Mouse (Mus musculus): Measurements from ENCODE around the gene Focad. TPM values are rescaled to one million over a fixed set of nuclear protein-coding genes. Genes with fewer than 3 reads are reported as not detected.

Gene Focad
- polyA plus RNA-seq, 1 experiment, result 4.7 TPM

DNA sequence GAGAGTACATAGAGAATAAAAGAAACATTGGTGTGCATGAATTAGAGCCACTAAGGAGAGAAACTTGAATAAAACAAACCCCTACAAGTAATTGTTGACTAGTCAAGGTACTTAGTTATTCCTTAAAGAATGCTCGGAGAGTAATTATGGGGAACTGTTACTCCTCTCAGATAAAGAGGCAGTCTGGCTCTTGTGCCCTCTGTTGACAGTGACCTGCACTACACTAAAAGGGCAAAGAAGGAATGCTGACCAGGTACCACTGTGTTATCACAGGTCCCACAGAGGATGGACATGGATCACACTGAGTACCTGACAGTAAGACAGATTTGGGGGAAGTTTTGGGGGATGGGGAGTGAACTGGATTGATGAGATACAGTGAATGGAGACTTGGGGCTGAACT lies 95.1 kb downstream of the Focad start:
- H3K4me1 ChIP-seq (ENCODE audit: control insufficient read depth, insufficient read depth, insufficient read length), result no peaks in the 10 kb centered on the region
- no peak overlapping the region for H3K27ac ChIP-seq (ENCODE audit: insufficient read depth, low read length)
- no peak for DNase-seq (ENCODE audit: low read depth in 1 of 2, low spot score in 2 of 2)
- no peaks in the 10 kb centered on the region for H3K36me3 ChIP-seq (ENCODE audit: control insufficient read depth, insufficient read depth, low read length)
- H3K27me3 ChIP-seq (ENCODE audit: control insufficient read depth, insufficient read depth, low read length), result no peaks in the 10 kb centered on the region
- H3K4me3 ChIP-seq (ENCODE audit: extremely low read depth, insufficient read depth, insufficient read length), result no peak overlapping the region
- 78% methylated on average over 1 of the region's 1 CpGs for WGBS
- TF ChIP-seq CTCF (IDR thresholded peaks at IDR 0.05; ENCODE audit: extremely low read depth, insufficient read depth, insufficient read length, insufficient replicate concordance) (no peak), POLR2A (IDR thresholded peaks at IDR 0.05; ENCODE audit: low read depth, low read length) (no peak)

DNA sequence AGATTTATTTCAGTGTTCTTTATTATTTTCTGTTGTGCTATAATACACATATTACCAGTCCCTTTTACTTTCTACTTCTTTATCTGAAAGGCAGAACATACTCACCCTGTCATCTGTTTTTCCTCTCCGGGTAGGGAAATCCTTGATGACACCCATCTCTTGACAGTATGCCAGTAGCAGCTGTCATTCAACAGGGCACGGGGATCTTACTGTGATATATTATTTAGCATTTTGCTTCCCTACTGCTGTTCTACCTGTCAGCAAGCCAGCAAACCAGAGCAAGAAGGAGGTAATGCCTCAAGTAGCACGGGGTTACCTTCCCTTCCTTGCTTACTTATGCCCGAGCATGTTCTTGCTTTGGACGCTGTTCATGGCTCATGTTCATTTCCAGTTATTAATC lies 99.8 kb downstream of the Focad start:
- WGBS, result 89% methylated on average over 5 of the region's 5 CpGs
- TF ChIP-seq POLR2A (IDR thresholded peaks at IDR 0.05; ENCODE audit: low read depth, low read length) (no peak), CTCF (IDR thresholded peaks at IDR 0.05; ENCODE audit: extremely low read depth, insufficient read depth, insufficient read length, insufficient replicate concordance) (no peak)

DNA sequence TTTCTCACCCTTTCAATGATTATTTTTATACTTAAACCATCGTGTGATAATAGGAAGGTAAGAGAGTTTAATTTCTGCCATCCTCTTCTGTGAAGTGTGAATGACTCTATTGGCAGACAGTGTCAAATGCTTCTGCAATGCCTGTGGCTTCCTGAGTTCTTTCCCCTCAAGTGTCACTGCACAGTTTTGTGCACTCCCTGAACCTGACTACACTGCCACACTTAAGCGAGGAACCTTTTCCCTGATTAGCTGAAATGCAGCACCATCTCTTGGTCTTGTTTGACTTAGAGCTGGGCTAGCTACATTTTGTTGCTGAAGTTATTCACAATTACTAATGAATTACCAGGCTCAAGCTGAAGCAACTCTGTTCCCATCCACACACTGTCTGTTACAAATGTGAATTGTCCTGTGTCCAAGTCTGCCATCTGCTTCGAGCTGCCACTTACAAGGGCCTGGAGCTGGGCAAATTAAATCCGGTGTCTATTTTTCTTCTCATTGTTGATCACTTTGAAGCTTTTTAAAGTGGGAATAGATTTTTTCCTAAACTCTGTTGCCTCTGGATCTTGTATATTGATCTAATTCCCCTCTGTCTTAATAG lies 101.6 kb downstream of the Focad start:
- TF ChIP-seq POLR2A (IDR thresholded peaks at IDR 0.05; ENCODE audit: low read depth, low read length) (no peak), CTCF (IDR thresholded peaks at IDR 0.05; ENCODE audit: extremely low read depth, insufficient read depth, insufficient read length, insufficient replicate concordance) (no peak)
- no peaks in the 10 kb centered on the region for H3K4me1 ChIP-seq (ENCODE audit: control insufficient read depth, insufficient read depth, insufficient read length)
- no peak overlapping the region for H3K4me3 ChIP-seq (ENCODE audit: extremely low read depth, insufficient read depth, insufficient read length)
- H3K27ac ChIP-seq (ENCODE audit: insufficient read depth, low read length), result no peak overlapping the region
- H3K36me3 ChIP-seq (ENCODE audit: control insufficient read depth, insufficient read depth, low read length), result no peaks in the 10 kb centered on the region
- no peak for DNase-seq (ENCODE audit: low read depth in 1 of 2, low spot score in 2 of 2)
- H3K27me3 ChIP-seq (ENCODE audit: control insufficient read depth, insufficient read depth, low read length), result no peaks in the 10 kb centered on the region
- WGBS, result 94% methylated on average over 4 of the region's 4 CpGs

More for the DNA sequence above, 99.8 kb downstream of the Focad start:
- no peak for DNase-seq (ENCODE audit: low read depth in 1 of 2, low spot score in 2 of 2)
- Histone ChIP-seq H3K4me3 (ENCODE audit: extremely low read depth, insufficient read depth, insufficient read length) (no peak overlapping the region), H3K4me1 (ENCODE audit: control insufficient read depth, insufficient read depth, insufficient read length) (no peaks in the 10 kb centered on the region), H3K36me3 (ENCODE audit: control insufficient read depth, insufficient read depth, low read length) (no peaks in the 10 kb centered on the region), H3K27ac (ENCODE audit: insufficient read depth, low read length) (no peak overlapping the region), H3K27me3 (ENCODE audit: control insufficient read depth, insufficient read depth, low read length) (no peaks in the 10 kb centered on the region)

- H3K36me3 ChIP-seq (ENCODE audit: control insufficient read depth, insufficient read depth, low read length), result no peaks in the 10 kb centered on the region
- H3K27ac ChIP-seq (ENCODE audit: insufficient read depth, low read length), result no peak overlapping the region
- WGBS, result 92% methylated on average over 4 of the region's 4 CpGs
- H3K4me3 ChIP-seq (ENCODE audit: extremely low read depth, insufficient read depth, insufficient read length), result no peak overlapping the region
- no peak for DNase-seq (ENCODE audit: low read depth in 1 of 2, low spot score in 2 of 2)
- H3K27me3 ChIP-seq (ENCODE audit: control insufficient read depth, insufficient read depth, low read length), result no peaks in the 10 kb centered on the region
- H3K4me1 ChIP-seq (ENCODE audit: control insufficient read depth, insufficient read depth, insufficient read length), result no peaks in the 10 kb centered on the region
- no peak for TF ChIP-seq POLR2A (IDR thresholded peaks at IDR 0.05; ENCODE audit: low read depth, low read length)
- TF ChIP-seq CTCF (IDR thresholded peaks at IDR 0.05; ENCODE audit: extremely low read depth, insufficient read depth, insufficient read length, insufficient replicate concordance), result no peak
Measured at GRCm38 (mm10) chr4:88196500-88196912, 102.1 kb downstream of the Focad start.

DNA sequence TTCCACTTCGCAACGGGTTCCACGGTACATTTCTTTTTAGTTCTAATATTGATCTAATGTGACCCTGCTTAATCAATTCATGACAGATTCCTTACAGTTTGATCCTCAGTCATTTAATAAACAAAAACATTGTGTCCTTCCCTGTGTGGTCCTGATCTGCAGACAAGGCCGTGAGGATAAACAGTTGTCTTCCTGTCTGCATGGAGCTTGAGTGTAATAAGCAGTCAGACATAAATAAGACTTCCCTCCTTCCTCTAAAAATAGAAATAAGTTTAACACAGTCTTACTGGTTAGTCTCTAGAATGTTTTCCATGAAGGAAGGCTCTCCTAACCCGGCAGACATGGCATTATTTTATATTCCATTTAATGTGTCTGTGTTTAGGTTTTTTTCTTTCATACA lies 102.8 kb downstream of the Focad start:
- WGBS, result 88% methylated on average over 5 of the region's 5 CpGs
- no peak overlapping the region for H3K27ac ChIP-seq (ENCODE audit: insufficient read depth, low read length)
- TF ChIP-seq CTCF (IDR thresholded peaks at IDR 0.05; ENCODE audit: extremely low read depth, insufficient read depth, insufficient read length, insufficient replicate concordance) (no peak), POLR2A (IDR thresholded peaks at IDR 0.05; ENCODE audit: low read depth, low read length) (no peak)
- no peak for DNase-seq (ENCODE audit: low read depth in 1 of 2, low spot score in 2 of 2)
- no peak overlapping the region for H3K4me3 ChIP-seq (ENCODE audit: extremely low read depth, insufficient read depth, insufficient read length)
- no peaks in the 10 kb centered on the region for H3K4me1 ChIP-seq (ENCODE audit: control insufficient read depth, insufficient read depth, insufficient read length)
- H3K36me3 ChIP-seq (ENCODE audit: control insufficient read depth, insufficient read depth, low read length), result no peaks in the 10 kb centered on the region
- H3K27me3 ChIP-seq (ENCODE audit: control insufficient read depth, insufficient read depth, low read length), result no peaks in the 10 kb centered on the region

DNA sequence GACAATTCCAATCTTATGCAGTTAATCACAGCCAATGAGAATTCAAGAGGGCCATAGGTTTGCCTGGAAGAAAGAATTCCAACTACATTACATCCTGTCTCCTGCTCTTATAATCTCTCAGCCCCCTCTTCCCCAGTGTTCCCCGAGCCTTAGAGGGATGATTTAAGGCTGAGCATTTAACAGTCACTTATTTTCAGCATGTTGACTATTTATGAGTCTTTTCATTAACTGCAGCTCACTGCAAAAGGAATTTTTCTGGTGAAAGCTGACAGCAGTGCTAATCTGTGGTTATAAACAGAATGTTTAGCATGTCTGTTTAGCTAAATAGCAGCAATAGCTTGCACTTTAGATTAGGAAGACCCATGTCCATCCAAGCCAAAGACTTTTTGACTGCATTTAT lies 104.8 kb downstream of the Focad start:
- WGBS, result 93% methylated on average over 1 of the region's 1 CpGs
- no peak for DNase-seq (ENCODE audit: low read depth in 1 of 2, low spot score in 2 of 2)
- H3K4me3 ChIP-seq (ENCODE audit: extremely low read depth, insufficient read depth, insufficient read length), result no peak overlapping the region
- H3K27ac ChIP-seq (ENCODE audit: insufficient read depth, low read length), result no peak overlapping the region
- TF ChIP-seq POLR2A (IDR thresholded peaks at IDR 0.05; ENCODE audit: low read depth, low read length) (no peak), CTCF (IDR thresholded peaks at IDR 0.05; ENCODE audit: extremely low read depth, insufficient read depth, insufficient read length, insufficient replicate concordance) (no peak)
- H3K27me3 ChIP-seq (ENCODE audit: control insufficient read depth, insufficient read depth, low read length), result no peaks in the 10 kb centered on the region
- H3K36me3 ChIP-seq (ENCODE audit: control insufficient read depth, insufficient read depth, low read length), result no peaks in the 10 kb centered on the region
- H3K4me1 ChIP-seq (ENCODE audit: control insufficient read depth, insufficient read depth, insufficient read length), result no peaks in the 10 kb centered on the region

- Histone ChIP-seq H3K27ac (ENCODE audit: insufficient read depth, low read length) (no peak overlapping the region), H3K36me3 (ENCODE audit: control insufficient read depth, insufficient read depth, low read length) (no peaks in the 10 kb centered on the region), H3K27me3 (ENCODE audit: control insufficient read depth, insufficient read depth, low read length) (no peaks in the 10 kb centered on the region), H3K4me1 (ENCODE audit: control insufficient read depth, insufficient read depth, insufficient read length) (no peaks in the 10 kb centered on the region), H3K4me3 (ENCODE audit: extremely low read depth, insufficient read depth, insufficient read length) (no peak overlapping the region)
- no peak for TF ChIP-seq POLR2A (IDR thresholded peaks at IDR 0.05; ENCODE audit: low read depth, low read length)
- no peak for TF ChIP-seq CTCF (IDR thresholded peaks at IDR 0.05; ENCODE audit: extremely low read depth, insufficient read depth, insufficient read length, insufficient replicate concordance)
- no peak for DNase-seq (ENCODE audit: low read depth in 1 of 2, low spot score in 2 of 2)
- WGBS, result 85% methylated on average over 4 of the region's 4 CpGs
Measured at GRCm38 (mm10) chr4:88201047-88201446, 106.6 kb downstream of the Focad start.

Data from spleen, adult 2 months (tissue).